Mouse (Mus musculus): ENCODE results near the gene Dnah11.
A peak's percentile ranks its signal among the peaks of the same experiment; 100 is the strongest.

Dnah11 gene

DNA sequence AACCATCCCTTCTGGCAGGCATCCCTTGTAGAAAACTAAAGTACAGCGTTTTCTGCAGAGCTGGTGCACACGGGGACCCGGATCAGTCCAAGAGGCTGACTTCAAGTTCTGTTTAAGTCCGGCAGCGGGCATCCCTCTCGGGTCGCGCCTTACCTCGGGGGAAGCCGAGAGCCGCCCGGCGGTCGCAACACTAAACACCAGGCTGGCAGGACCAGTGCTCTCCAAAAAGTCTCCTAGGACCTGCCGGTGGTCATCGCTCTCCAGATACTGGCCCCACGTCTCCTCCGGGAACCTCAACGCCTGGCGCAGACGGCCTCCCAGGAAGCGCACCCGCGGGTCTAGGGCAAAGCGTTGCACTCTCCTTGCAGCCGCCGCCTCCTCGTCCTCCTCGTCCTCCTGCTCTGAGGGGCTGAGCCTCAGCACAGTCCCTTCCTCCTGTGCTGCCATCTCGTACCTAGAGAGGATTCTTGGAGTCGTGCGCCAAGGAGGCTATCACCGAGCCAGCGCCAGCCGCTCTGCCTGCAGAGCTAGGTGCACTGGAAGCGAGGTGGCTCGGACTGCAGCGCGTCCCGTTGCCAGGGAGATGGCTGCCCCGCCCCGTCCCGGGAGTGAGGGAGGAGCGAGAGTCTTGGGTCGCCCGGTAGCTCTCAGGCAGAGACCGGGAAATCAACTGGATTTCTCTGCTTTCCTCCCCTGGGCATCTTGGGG is at the start of gene Dnah11:
Gene Dnah11 (minus strand): TSS at position 658 of the 708 bp plus-strand sequence.
- DNase-seq = peak; percentile 72

DNA sequence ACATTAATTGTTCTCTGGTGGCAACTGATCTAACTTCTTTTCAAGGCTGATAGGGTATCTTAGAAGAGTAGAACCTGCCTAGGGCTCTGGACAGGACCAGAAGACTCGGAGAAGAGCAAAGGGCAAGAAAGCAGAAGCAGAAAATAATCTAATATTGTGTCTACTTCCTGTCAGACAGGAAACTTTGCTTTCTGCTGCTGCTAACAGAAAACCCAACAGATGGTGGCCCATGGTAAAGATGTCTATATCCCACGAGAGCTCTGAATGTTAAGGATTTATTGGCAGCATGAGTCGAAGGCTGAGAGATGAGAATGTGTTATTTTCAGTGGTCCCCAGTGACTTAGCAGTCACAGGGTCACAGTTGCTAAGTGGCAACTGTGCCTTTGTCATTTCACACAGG is 22.3 kb upstream of the Dnah11 start:
- no peak for DNase-seq

DNA sequence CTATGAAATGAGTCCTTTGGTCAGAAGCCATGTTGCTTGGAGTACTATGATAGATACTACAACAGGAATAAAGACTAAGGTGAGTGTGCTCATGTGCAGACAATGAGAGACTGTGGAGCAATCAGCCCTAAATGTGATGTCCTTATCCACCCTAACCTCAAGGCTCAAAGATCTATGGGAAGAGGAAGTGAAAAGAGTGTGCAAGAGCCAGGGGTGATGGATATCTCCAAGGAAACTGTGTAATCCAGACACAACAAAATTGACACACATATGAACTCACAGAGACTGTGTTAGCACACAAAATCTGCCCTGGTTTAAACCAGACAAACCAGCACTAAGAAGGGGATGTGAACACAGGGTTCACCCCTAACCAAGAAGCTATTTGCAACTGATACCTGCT is 21.2 kb upstream of the Dnah11 start:
- no peak for DNase-seq

DNA sequence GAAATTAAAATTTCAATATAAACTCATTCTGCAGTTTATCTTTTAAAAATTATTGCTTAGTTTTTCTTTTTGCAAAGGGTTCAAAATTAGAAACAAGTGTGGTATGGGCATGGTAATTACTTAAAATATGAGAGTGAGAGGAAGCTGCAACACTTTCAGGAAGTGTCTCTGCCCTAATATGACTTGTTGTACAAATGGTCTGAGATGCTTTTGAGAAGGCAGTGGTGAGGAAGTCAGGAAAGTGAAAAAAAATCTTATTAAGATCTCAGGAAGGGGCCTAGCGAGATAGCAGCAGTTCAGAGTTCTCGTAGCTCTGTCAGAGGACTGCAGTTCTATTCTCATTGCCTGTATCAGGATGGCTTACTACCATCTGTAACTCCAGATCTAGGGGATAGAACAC is 13.3 kb upstream of the Dnah11 start:
- no peak for DNase-seq

DNA sequence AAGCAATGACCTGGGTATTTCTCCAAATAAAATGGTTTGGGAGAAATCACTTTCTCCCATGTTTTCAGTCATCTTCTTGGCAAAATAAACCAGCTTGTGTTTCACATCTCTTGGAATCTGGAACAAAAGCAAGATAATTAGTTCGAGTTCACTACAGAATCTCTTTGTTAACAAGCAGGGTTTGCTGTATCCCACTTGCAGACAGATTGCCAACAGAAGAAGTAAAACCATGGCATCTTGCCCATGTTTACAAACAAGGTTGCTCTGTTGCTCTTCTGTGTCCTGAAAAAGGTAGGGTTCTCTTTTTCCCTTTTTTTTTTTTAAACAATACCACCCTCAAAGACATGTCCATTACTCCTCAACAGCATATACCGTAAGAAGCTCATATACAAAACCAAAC is 2.3 kb downstream of the Dnah11 start:
- DNase-seq = no peak

DNA sequence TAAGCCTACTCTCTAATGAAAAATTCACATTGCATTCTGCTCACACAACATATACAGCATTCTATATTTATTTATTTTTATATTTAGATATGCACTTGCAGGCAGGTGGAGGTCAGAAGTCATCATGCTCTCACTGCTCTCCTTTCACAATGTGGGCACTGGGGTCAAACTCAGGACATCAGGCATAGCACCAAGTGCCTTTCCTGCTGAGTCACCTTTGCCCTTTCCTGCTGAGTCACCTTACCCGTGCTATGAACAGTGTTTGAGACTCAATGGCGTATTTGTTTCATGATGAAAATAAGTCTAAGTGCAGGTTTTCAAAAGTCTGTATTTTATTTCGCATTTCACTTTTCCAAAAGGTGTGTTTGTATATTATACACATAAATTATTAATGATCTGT is 9.3 kb downstream of the Dnah11 start:
- DNase-seq = no peak

DNA sequence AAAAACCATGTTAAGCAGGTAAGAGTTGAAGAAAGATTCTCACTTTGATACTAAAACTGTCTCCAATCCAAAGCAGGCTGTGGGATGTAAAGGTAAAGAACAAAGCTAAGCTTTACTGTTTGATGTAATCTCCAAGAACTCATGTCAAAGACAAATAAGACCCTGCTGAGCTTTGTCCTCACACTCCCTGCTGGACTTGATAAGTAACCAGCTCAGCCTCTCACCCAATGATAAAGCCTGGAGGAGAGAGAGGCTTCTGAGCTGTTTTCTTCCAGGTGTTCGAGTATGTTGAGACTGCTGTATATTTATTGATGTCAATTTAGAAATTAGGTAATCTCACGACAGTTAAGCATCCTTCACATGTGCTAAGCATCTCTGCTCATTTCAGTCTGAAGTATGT is 11.2 kb downstream of the Dnah11 start:
- DNase-seq = no peak

DNA sequence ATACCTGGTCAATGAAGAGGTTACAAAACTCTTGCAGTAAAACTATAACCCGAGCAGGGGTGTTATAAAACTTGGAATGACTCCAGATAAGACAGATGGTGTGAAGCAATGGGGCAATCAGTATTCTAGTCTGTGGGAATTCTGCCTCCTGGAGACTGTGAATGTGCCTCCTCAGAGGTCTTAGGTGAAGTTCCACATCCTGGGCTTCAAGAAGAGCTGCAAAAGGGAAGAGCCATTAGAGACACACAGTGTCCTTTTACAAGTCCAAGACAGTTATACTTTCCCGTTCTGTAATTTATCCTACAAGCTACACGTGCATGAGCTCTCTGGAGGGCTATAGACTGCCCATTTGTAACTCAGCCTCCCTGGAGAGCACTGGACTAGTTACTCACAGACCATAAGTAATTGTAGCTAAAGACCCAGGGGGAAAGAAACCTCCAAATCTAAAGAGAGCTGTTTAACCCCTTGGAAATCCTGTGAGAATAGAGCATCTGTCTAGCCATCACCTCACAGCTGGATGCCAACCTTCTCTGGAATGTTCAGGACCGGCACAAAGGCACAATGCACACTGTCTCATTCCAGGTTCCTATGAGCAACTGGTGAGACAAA is 11.9 kb downstream of the Dnah11 start:
- DNase-seq = no peak

DNA sequence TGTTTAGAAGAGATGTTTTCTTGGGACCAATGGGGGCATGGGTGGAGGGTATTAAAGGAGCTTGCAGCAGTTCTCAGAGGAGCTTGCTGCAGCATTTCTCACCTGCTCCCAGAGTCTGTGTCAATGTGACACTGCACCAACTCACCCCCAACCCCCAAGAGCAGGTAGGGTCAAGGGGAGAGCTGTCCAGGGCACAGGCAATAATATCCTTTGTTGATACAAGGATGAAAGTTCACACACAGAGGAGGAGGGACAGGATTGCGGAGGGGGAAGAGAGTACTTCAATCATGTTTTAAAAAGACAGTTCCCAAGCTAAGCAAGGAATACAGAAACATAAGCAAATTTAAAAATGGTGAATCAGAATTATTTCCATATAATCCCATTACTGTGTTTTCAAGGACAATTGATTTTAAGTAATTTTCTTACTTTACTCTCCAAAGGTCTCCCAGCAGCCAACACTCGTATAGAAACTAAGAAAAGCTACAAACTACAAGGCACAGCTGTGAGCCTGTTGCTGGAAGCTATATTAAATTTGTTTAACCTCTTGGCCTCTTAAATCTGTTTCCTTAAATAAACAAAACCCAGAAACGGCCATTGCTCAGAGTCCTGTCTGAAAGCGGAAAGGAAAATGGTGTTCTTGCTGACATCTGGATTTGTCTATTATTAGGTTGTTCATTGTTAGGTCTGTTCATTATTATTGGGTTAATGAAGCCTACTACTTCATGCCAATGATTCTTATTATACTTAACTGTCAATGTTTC is 12.5 kb downstream of the Dnah11 start:
- DNase-seq = no peak

DNA sequence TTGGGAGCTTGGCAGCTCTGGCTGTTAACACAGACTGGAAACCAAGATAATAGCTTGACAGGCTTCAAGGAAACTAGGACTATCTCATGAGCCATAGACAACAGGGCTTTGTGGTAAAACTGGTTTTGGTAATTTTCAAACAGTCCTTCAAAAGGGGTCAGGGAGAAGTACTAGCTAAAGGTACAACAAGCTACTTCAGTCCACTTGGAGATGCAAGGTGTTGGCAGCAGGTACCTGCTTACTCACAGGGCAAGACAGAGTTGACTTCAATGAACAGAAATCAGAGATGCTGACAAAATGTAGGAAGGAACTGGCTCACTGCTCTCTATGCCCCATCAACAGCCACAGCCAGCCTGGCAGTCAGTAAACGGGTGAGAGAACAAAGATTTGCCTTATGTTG is 14.1 kb downstream of the Dnah11 start:
- DNase-seq = no peak

DNA sequence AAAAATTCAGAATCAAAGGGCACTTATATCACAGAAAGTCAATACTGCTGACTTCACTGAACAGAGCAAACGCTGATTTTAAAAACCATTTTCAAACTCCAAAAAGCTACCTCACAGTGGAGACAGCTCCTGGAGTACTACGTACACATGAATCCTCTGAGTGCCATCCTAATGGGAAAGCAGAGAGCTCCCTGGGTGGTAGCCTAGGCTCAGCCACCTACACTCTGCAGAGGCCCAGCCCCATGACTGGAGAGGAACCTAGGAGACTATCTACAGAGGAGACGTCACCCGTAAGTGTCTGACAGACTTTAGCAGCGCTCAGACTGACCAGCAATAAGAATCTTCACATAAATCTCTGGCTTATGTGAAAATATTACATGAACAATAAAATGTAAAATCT is 21.1 kb downstream of the Dnah11 start:
- no peak for DNase-seq

DNA sequence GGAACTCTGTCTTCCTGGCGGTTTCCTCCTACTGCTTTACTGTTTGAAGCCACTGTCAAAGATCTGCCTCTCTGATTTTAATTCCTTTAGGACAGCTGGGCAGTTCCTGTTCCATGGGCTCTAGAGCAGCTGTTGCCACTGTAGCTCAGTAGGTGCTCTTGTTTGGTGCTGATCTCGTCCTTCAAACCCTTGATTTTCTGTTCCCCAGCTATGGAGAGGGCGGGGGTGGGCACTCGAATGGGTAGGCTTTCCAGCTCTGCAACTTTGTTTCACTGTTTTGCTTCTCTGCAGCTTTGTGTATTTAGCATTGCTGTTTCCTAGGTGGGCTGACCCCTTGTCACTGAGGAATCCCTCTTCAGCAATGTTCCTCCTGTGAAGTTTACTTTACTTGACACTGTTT is 34.1 kb downstream of the Dnah11 start:
- DNase-seq = no peak

DNA sequence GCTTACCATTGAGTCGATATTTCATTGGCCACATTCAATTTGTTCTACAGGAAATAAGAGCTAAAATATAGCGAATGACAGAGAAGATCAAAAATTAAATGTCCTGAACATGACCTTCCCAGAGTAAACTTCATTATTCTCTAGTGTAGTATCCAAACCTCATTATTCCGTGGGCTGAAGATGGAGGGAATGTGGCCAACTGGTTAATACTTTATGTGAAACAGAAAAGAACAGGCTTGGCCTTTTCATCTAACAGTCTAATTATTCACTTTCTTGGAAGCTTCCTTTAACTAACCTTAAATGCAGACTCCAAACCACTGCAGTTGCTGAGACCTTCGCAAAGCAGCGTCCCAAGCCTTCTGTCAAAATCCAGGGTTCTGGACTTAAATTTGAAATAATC is 41.9 kb downstream of the Dnah11 start:
- no peak for DNase-seq

DNA sequence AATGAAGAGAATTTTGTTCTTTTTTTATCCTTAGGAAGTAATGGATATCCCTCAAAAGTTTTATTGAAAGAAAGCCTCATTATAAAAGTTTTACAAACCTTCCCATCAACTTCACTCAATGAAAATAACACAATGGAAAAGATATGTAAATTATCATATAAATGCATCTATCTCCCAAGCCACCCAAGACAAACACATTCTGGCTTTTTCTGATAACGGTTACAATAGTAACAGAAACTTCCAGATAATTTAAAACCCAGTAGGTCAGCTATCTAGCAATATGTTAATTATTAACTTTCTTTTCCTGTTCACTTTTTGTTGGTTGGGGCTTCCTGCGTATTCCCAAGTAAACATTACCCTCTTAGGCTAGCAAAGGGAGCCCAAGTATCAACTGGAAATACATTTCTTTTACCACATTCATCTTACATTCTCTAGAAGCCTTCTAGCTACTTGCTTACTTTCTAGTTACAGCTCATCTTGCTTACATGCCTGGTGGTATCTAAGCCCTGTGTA is 51.3 kb downstream of the Dnah11 start:
- no peak for DNase-seq

DNA sequence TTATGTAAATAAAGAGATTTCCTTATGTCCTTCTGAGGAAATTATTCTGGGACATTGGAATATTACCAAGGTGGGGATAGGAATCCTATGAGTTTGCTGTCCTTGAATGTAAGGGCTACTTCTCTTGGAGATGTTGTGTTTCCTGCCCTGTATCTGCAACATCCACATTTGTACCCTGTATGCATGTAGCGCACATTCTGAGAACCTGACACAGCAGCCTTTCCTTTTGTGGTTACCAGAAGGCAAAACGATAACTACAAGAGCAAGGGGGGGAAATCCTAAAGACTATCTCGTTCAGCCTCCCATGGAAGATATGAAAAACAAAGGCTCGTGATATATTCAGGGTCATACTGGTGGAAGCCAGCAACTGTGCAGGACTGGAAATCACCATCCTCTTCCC is 70.7 kb downstream of the Dnah11 start:
- no peak for DNase-seq

DNA sequence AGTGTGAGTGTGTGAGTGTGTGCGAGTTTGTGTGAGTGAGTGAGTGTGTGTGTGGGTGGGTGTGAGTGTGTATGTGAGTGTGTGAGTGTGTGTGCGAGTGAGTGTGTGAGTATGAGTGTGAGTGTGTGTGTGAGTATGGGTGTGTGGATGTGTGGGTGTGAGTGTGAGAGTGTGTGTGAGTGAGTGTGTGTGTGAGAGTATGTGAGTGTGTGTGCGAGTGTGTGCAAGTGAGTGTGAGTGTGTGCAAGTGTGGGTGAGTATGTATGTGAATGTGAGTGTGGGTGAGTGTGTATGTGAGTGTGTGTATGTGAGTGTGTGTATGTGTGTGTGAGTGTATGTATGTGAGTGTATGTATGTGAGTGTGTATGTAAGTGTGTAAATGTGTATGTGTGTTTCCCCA is 79.2 kb downstream of the Dnah11 start:
- DNase-seq = no peak

DNA sequence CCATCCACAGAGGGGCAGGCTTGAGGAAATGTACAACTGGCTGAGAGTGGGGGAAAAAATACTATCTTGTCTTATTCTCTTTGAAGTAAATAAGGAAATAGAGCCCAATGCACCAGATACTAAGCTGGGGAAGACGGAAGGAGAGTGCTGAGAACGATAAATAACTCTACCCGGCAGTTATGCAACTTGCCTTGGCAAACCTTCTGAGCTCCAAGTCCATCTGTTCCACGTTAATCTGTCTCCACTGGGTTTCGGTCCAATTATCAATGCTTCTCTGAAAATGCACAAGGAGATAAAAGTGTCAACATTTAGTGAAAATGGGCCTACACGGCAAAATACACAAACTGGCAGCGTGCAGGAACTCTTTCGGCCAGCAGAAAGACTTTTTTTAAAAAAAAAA is 86.2 kb downstream of the Dnah11 start:
- DNase-seq = peak; percentile 4

DNA sequence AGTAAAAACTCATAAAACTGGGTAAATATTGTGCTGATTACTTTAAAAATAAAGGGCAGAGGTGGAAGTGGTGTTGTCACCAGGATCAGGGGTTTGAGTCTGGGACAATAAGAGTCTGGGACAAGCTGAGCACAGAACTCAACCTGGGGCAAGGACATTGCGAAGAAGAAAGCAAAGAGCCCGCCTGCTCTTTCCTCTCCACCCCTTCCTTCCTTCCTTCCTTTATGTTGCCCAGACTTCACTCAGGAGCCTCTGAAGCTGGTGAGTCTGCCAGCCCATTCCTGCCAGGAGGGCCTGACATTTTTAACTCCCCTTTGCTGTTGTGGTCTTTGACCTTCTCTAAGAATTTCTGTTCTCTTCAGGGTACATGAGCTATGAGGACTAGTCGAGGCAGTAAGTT is 86.9 kb downstream of the Dnah11 start:
- DNase-seq = no peak

DNA sequence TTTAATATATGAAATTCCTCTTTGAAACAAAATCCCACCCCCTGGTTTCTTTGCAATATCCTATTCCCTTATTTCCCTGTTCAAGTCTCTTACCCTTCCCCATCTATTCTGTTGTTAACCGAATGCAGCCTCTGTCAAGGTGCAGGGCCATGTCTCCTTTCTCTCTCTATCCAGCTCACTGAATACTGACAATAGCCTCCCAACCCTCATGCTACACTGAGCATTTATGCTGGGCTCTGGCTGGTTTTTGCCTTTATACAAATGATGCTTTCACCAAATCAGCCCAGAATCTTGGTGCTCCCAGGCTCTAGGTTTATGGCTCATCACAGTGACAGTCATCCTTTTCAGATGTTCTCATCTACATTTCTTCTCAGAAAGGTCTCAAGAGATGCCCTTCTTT is 91.1 kb downstream of the Dnah11 start:
- no peak for DNase-seq

DNA sequence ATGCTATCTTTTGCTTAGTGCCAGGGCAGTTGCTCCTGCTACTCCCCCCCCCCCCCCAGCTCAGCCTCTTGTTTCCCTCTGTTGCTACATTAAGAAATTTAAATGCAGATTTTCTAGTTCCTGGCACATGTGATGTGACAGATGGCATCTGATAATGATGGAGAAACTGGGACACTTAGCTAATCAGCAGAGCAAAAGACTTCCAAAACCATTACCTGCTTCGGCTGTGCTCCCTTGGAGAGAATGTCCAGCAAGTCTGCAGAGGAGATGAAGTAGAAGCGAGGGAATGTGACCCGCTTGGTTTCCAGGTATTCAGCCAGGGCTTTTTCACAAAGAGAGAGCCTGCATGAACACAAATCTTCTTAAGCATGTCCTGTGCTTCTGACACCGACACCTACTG is 94.3 kb downstream of the Dnah11 start:
- DNase-seq = no peak

DNA sequence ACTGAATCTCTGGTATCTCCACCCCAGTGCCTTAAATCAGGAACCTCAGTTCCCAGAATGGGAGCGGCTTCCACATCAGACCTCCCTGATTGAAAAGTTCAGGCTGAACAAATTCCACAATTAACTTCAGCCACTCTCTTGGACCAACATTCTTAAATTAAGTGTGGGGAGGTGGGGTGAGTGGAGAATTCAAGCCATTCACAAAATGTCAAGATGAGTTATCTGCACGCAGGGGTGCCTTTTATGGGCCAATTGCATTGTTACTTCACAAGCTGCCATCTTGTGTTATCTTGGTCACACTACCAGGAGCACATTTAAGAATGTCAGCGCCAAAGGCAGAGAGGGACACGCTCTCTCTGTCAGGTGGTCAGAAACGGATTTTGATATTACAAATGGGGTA is 99.1 kb downstream of the Dnah11 start:
- no peak for DNase-seq

DNA sequence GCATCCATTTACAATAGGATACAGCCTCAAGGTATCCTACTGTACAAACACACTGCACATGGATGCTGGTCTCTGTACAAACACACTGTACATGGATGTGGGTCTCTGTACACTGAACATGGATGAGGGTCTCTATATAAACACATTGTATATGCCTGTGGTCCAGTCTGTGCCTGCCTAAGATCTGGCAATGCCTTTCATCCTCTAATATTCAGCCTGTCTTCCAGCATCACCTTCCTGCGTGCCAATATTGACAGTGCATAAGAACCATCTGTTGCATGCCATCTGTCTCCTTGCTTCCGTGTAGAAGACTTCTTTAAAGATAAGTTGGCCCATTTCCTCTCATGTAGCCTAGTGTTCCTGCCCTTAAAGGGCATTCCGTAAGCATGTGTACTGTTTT is 100.6 kb downstream of the Dnah11 start:
- DNase-seq = no peak

DNA sequence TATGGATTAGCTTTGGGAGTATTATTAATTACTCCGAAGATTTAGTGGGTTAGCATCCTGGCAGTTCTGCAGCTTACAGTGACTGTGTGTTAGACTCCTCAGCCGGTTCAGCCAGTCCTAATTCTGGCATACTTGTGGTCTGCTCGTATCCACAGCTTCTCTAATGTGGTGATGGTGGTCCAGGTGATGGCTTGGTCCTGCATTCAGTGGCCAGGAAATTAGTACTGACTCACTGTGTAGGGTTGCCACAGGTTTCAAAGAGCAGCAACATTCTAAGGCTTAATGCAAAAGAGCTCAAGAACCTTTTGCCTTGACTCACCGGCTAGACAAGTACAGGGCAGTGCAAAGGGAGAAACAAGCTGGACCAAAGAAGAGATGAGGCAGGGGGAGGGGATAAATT is 103.9 kb downstream of the Dnah11 start:
- DNase-seq = no peak

DNA sequence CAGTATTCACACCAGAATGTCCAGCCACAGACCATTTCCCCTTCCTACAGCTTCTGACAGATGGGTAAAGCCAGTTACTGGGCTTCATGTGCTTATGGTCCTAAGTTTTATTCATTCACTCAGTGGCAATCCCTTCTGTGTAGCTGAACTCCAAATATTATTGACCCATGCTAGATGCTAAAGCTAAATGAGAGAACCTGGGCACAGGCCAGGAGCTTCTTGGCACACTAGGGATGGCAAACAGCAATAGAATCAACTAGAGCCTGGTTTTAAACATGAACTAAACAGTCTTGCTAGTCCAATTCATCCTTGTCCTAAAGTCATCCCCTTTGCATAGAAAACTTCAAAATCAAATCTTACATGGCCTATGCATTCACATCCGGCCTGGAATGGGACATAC is 113.6 kb downstream of the Dnah11 start:
- DNase-seq = no peak

All from kidney, adult 11 months (tissue).